Mouse (Mus musculus) adrenal gland, adult (tissue): ENCODE measurements around the gene Slc4a3.
A peak's percentile ranks its signal among the peaks of the same experiment; 100 is the strongest.

Experiments
- DNase-seq, 2 experiments: peaks; one replicate each; pipeline ENCODE4 v3.0.0; 2022 to 2023; ENCODE audit warnings: low spot score in 1 of 2; ENCODE audit not compliant: inconsistent age in 2 of 2

Slc4a3 gene

GRCm38 (mm10) chr1:75595930-75596329 is 49.9 kb downstream of the Slc4a3 start:
- no peak for DNase-seq

DNA sequence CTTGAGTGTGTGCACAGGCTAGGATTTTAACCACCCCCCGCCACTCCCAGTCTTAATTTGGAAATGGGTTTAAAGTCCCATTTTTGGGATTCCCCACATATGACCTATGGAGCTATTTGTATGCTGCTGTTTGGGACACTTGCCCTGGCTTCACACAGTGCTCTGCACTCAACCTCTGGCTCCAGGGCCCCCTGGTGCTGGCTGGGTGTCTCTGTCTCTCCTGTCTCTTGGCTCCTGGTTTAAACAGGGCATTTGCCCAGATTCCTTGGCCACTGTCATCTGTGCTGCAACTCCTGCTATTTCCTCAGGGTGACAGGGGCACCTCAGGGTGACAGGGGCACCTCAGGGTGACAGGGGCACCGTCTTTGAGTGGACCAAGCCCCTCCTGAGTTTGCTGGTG is 50.8 kb downstream of the Slc4a3 start:
- DNase-seq: no peak

GRCm38 (mm10) chr1:75597622-75598021 is 51.6 kb downstream of the Slc4a3 start:
- peak; percentile 20 to 86 for DNase-seq

DNA sequence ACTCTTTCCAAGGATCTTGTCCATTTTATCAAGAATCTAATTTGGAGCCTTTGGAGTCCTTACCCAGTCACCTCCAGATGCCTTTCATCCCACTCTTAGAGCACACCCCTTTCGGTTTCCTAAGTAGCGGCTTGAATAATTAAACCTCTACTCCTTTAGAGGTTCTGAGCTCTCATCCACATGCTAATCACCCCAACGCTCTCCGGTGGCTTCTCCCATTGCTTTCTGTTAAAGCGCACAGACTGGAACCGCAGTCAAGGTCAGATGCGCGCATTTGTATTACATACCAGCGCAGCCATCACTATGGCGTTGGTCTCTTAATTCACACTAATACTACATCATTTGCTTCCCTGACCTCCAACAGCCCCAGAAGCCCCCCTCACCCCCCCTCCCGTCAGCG is 55.7 kb downstream of the Slc4a3 start:
- no peak for DNase-seq

DNA sequence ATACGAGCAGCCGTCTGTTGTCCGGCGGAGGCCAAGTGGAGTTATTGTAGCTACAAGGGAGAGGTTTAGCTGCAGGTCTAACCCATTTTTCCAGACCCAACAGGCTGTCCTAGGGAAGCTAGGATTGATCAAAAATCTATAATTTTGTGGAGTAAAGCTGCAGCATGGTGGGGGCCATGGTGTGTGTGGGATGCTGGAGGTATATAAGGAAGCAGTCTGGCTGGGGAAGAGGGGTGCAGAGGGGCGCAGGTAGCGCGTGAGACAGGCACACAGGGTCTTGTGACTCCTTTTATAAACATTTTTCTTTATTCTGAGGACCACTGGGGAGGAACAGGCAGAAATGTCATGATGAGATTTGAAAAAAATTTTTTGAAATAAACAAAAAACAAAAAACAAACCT is 57.5 kb downstream of the Slc4a3 start:
- no peak for DNase-seq

DNA sequence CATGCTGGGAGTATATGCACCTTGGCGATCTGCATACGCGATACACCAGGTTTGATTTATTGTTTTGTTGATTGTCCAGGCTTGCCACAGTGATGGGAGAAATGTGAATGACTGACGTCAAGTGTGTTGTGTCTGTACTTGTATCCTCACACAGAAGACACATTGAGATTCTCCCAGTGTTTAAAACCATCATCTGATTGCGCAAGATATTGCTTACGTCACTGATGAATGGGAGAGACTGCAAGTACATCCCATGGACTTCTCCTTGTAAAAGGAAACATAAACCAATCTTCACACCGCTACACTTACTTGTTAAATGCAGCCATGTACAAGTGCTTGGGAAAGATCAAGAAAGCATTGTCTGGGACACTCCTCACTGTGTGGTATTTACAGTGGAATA is 62.2 kb downstream of the Slc4a3 start:
- no peak for DNase-seq

GRCm38 (mm10) chr1:75608625-75609263 is 62.7 kb downstream of the Slc4a3 start:
- no peak for DNase-seq

DNA sequence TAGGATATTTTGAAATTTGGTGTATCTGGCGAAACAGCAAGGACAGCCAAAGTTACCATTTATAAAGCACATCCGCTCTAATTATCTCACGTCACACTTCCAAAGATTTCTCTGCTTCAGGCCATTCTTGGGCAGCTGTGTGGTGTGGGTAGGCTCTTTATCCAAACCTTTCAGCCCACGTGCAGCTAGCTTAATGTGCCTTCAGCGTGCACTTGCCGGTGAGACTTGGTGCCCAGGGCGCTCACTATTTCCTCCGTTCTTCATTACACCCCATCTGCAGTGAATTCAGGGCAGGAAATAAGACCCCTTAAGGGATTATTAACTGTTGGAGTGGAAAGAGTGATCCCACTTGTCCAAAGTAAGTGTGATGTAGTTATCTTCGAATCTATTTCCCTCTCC is 63.2 kb downstream of the Slc4a3 start:
- DNase-seq: no peak

DNA sequence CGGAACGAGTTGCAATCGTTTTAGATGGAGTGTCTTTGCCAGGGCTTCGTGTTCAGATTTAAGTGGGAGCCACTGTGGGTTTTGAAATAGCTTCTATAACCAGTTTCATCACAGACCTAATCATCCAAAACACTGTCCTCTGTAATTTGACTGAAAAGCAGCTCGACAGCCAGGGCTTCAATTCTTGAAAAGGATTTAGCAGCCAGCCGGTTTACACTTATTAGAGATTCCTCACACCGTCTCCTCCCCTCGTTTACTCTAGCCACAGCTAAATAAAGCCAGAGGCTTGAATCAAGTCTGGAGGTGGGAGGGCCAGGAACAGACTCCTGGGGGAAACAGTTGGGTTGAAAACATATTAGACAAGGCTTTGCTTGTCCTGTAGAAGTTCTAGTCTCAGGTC is 64.5 kb downstream of the Slc4a3 start:
- no peak for DNase-seq
